Mouse (Mus musculus): ENCODE measurements at regions not wholly inside any gene's neighbourhood (a gene's known extent, or its start where the extent isn't known, plus 50 kb on each side); places are given as distances from the start of the nearest gene placed in this dataset.

DNA sequence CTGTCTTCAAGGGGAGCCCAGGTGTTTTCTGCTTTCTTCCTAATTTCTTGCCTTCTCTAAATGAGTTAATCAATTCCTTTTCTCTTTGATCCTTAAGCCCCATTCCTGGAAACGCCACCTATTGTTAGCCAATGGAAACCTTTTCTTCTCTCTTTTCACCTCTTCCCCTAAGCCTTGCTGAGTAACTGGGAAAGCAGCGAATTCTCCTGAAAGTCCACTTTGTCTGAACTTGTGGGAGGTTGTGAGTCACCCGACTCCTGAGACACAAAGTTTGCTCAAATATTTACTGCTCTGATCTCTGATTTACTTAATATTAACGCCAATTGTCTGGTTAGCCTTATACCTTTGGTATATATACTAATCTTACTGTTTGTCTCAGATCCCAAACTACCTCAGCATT lies 334.0 kb downstream of the Klf5 start:
- no peaks in the 10 kb centered on the region for H3K36me3 ChIP-seq
- no peaks in the 10 kb centered on the region for H3K9me3 ChIP-seq
- no peak for ATAC-seq (ENCODE audit: low read depth)
- H3K4me3 ChIP-seq, result no peak overlapping the region
- no peaks in the 10 kb centered on the region for H3K4me1 ChIP-seq (replicated peaks)
- no peaks in the 10 kb centered on the region for H3K27me3 ChIP-seq
- no peak overlapping the region for H3K27ac ChIP-seq (replicated peaks)
- 44% methylated on average over 4 of the region's 4 CpGs for WGBS
- no peak overlapping the region for H3K4me2 ChIP-seq
- no peak overlapping the region for H3K9ac ChIP-seq

DNA sequence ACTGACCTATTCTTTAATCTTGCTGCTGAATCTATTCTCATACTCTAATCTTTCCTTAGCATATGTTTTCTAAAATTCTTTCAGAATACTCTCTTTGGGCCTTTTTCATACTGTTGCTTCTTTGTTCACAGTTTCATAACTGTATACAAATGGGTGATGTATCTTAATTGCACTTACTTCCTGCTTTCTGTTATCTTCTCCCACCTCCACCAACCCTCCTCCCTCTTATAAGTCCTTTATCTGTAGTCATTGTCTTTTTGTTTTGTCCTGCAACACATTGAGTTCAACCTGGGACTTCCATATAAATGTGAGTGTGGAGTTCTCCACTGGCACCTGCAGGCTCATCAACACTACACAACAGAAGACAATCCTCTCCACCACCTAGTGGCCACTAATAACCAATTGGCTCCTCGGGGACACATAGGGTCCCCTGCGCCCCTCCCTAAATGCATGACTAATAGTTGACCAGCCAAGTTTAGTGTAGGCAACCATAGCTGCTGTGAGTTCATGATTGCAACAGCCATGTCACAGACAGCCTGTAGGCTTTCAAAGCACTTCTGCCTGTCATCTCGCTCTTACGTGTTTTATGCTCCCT lies 337.2 kb downstream of the Klf5 start:
- Histone ChIP-seq H3K36me3 (no peaks in the 10 kb centered on the region), H3K9me3 (no peaks in the 10 kb centered on the region), H3K4me1 (replicated peaks) (no peaks in the 10 kb centered on the region), H3K4me3 (no peak overlapping the region), H3K27ac (replicated peaks) (no peak overlapping the region), H3K9ac (no peak overlapping the region), H3K27me3 (no peaks in the 10 kb centered on the region), H3K4me2 (no peak overlapping the region)
- WGBS, result 87% methylated on average over 4 of the region's 4 CpGs
- ATAC-seq (ENCODE audit: low read depth), result no peak

DNA sequence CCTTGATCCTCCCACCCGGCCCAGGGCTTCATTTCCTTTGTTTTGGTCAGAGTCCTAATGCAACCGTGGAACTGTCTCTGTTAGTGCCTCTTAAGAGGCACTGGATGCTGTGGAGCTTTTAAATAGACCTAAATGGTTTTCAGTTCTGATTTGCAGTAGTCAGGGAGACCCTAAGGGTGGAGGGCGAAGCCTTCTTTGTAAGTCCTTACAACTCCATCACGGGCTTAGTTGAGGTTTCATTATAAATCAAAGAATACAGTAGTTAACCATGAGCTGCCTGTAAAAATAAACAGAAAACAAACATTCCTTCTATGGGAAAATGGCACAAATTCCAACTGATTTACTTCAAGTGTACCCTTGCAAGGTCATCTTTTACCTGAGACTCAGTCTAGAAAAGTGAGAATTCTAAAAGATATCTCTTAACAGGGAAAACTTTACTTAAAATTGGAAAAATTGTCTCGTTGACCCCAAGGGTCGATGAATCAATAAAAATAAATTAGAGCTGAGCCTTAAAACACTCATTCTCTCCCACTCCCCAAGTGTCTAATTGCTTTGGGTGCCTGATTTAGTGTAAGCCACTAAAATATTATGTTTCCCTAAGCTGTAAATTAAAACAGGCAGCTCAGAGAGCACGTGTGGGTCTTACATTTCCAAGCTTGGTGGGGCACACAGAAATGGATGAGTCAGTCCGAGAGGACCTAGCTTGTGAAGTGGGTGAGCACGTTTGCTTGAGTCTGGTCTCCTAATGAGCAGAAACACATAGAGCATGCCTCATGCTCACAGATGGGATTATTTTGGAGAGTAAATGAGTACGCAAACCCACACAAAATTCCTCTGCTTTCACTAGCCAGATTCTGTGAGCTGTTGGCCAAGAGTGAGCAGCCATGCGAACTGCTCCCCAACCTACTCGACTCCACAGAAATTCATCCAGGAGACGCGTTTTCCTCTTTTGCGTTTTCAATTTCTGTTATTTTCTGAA lies 343.3 kb downstream of the Klf5 start:
- no peak for ATAC-seq (ENCODE audit: low read depth)
- Histone ChIP-seq H3K4me1 (replicated peaks) (no peaks in the 10 kb centered on the region; the same call in 1 of the 2 replicates), H3K27ac (replicated peaks) (no peak overlapping the region), H3K4me3 (no peak overlapping the region), H3K9me3 (no peaks in the 10 kb centered on the region), H3K36me3 (no peaks in the 10 kb centered on the region), H3K9ac (no peak overlapping the region), H3K27me3 (no peaks in the 10 kb centered on the region), H3K4me2 (no peak overlapping the region)
- WGBS, result 73% methylated on average over 15 of the region's 15 CpGs

DNA sequence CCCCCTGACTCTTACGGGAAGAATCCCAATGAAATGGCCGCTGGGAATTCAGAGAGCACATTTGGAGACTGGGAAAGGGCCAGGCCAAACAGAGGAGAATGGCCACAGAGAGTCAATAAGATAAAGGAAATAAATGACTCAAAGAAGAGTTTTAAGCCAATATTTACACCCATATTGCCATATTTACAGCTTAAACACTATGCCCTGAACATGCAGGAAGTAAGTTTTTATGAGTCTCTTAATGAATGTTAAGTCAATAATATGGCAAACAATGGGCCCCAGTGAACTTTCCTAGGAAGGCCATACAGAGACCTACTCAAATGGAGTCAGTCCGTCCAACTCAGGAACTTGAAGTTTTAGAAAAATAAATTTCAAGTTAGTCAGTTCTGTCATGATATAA lies 347.8 kb downstream of the Klf5 start:
- H3K4me3 ChIP-seq, result no peak overlapping the region
- WGBS, result 74% methylated on average over 3 of the region's 3 CpGs
- no peak overlapping the region for H3K4me2 ChIP-seq
- H3K9me3 ChIP-seq, result no peaks in the 10 kb centered on the region
- H3K4me1 ChIP-seq (replicated peaks), result no peaks in the 10 kb centered on the region; the same call in 1 of the 2 replicates
- H3K9ac ChIP-seq, result no peak overlapping the region
- ATAC-seq (ENCODE audit: low read depth), result no peak
- H3K27me3 ChIP-seq, result no peaks in the 10 kb centered on the region
- no peaks in the 10 kb centered on the region for H3K36me3 ChIP-seq
- no peak overlapping the region for H3K27ac ChIP-seq (replicated peaks)

- Histone ChIP-seq H3K4me3 (no peak overlapping the region), H3K9ac (no peak overlapping the region), H3K4me2 (no peak overlapping the region), H3K27me3 (no peaks in the 10 kb centered on the region), H3K9me3 (no peaks in the 10 kb centered on the region), H3K36me3 (no peaks in the 10 kb centered on the region), H3K27ac (replicated peaks) (no peak overlapping the region), H3K4me1 (replicated peaks) (no peaks in the 10 kb centered on the region)
- ATAC-seq (ENCODE audit: low read depth), result no peak
- 92% methylated on average over 3 of the region's 3 CpGs for WGBS
These were observed 375.9 kb downstream of the Klf5 start for GRCm38 (mm10) chr14:99674399-99674798.

GRCm38 (mm10) chr14:99687062-99687806 lies 388.7 kb downstream of the Klf5 start:
- no peak for ATAC-seq (ENCODE audit: low read depth)

DNA sequence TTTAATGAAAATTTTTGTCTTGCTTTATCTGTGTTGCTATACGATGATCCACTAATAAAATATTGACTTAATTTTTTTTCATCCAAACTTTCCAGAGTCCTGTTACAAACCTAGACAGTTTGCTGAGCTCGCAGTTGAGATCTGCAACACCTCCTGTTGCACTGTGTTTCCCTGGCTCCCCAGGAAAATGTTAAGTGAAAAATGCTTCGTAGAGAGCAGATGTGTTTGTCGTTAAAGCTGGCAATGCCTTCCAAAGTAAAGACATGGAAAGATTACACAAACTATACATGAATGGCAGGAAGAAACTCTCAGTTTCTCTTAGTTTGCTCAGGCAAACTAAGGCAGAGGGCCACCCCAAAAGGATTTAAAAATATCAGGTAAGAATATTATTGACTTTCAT lies 389.9 kb downstream of the Klf5 start:
- Histone ChIP-seq H3K9me3 (no peaks in the 10 kb centered on the region), H3K4me3 (no peak overlapping the region), H3K27ac (replicated peaks) (no peak overlapping the region), H3K4me1 (replicated peaks) (no peaks in the 10 kb centered on the region), H3K36me3 (no peaks in the 10 kb centered on the region), H3K27me3 (no peaks in the 10 kb centered on the region), H3K9ac (no peak overlapping the region), H3K4me2 (no peak overlapping the region)
- 76% methylated on average over 4 of the region's 4 CpGs for WGBS
- ATAC-seq (ENCODE audit: low read depth), result no peak

More at GRCm38 (mm10) chr14:99687062-99687806, 388.7 kb downstream of the Klf5 start:
- Histone ChIP-seq H3K9ac (no peak overlapping the region), H3K27me3 (no peaks in the 10 kb centered on the region), H3K4me3 (no peak overlapping the region), H3K4me1 (replicated peaks) (no peaks in the 10 kb centered on the region), H3K9me3 (no peaks in the 10 kb centered on the region), H3K4me2 (no peak overlapping the region), H3K36me3 (no peaks in the 10 kb centered on the region), H3K27ac (replicated peaks) (no peak overlapping the region)
- WGBS, result 84% methylated on average over 8 of the region's 8 CpGs

GRCm38 (mm10) chr14:99696301-99696700 lies 397.8 kb downstream of the Klf5 start:
- H3K9me3 ChIP-seq, result no peaks in the 10 kb centered on the region
- no peaks in the 10 kb centered on the region for H3K4me1 ChIP-seq (replicated peaks)
- H3K9ac ChIP-seq, result no peak overlapping the region
- H3K27ac ChIP-seq (replicated peaks), result no peak overlapping the region
- WGBS, result 91% methylated on average over 7 of the region's 7 CpGs
- H3K27me3 ChIP-seq, result no peaks in the 10 kb centered on the region
- H3K4me2 ChIP-seq, result no peak overlapping the region
- ATAC-seq (ENCODE audit: low read depth), result no peak
- no peaks in the 10 kb centered on the region for H3K36me3 ChIP-seq
- H3K4me3 ChIP-seq, result no peak overlapping the region

DNA sequence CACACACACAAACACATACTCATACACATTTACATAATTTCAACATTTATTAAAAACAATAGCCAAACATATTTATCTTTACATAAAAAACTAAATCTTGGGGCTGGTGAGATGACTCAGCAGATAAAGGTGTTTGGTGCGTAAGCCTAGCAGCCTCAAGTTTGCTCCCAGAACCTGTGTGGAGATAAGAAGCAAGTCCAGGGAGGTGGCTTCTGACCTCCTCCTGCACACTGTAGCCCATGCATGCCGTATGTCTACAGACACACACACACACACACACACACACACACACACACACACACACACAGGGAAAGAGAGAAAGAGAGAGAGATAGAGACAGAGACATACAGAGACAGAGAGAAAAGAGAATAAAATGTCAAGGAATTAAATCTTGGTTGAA lies 401.1 kb downstream of the Klf5 start:
- Histone ChIP-seq H3K9ac (no peak overlapping the region), H3K4me1 (replicated peaks) (no peaks in the 10 kb centered on the region), H3K27ac (replicated peaks) (no peak overlapping the region), H3K27me3 (no peaks in the 10 kb centered on the region), H3K9me3 (no peaks in the 10 kb centered on the region), H3K4me3 (no peak overlapping the region), H3K36me3 (no peaks in the 10 kb centered on the region), H3K4me2 (no peak overlapping the region)
- ATAC-seq (ENCODE audit: low read depth), result no peak
- 87% methylated on average over 2 of the region's 2 CpGs for WGBS

DNA sequence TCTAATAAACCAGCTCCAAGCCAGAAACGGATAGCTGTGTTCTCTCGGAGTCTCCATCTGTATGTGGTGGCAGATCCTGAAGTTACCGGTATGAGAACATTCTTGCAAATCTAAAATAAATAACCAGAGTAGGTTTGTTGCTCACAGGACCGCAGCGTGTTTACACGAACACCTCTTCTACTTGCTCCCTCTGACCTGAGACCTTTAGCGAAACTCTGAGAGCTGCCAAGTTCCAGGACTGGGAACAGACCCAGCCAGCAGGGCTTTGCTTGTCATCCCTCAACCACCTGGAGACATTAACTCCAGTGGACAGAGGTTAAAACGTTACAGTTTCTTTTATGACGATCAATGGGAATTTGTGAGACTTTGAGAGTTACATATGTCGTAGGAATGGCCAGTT lies 407.5 kb downstream of the Klf5 start:
- H3K4me2 ChIP-seq, result no peak overlapping the region
- H3K4me3 ChIP-seq, result no peak overlapping the region
- ATAC-seq (ENCODE audit: low read depth), result no peak
- 89% methylated on average over 10 of the region's 10 CpGs for WGBS
- H3K36me3 ChIP-seq, result no peaks in the 10 kb centered on the region
- H3K9me3 ChIP-seq, result no peaks in the 10 kb centered on the region
- no peak overlapping the region for H3K9ac ChIP-seq
- no peaks in the 10 kb centered on the region for H3K4me1 ChIP-seq (replicated peaks)
- H3K27ac ChIP-seq (replicated peaks), result no peak overlapping the region
- H3K27me3 ChIP-seq, result no peaks in the 10 kb centered on the region

DNA sequence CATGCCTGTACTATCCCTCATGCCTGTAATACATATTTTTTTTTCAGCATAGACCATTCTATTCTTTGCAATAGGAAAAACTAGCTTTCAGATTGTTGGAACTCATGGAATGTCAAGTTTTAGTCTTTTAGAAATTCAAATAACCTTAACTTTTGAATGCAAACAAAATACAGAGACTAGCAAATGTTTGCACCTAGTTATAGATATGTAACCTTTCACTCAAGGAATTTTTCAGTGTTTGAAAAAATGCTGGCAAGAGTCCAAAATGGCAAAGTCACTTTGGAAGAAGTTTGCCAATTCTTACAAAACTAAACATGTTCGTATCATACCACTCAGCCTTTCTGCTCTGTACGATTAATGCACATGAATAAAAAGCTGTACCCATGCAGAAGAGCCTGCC lies 409.6 kb downstream of the Klf5 start:
- WGBS, result 87% methylated on average over 2 of the region's 2 CpGs
- Histone ChIP-seq H3K4me2 (no peak overlapping the region), H3K27ac (replicated peaks) (no peak overlapping the region), H3K27me3 (no peaks in the 10 kb centered on the region), H3K9ac (no peak overlapping the region), H3K9me3 (no peaks in the 10 kb centered on the region), H3K4me3 (no peak overlapping the region), H3K36me3 (no peaks in the 10 kb centered on the region), H3K4me1 (replicated peaks) (no peaks in the 10 kb centered on the region)
- ATAC-seq (ENCODE audit: low read depth), result no peak

DNA sequence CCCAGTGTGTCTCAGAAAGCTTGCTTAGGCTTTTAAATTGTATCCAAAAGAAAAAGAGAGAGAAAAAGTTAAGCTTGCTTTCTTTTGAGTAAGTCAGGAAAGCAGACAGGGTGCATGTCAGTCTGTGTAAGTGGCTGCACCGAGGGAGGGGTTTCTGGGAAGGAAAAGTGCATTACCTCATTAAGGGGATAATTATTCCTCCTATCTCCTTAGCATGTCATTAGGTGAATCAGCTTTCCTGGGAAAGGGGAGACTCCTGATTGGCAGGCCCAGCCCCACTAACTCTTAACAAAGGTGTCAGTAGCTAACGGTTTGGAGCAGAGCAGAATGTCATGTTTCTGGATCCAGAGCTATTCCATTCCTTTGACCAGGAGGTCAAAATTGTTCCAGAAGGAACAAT lies 411.3 kb downstream of the Klf5 start:
- Histone ChIP-seq H3K27ac (replicated peaks) (no peak overlapping the region), H3K4me2 (no peak overlapping the region), H3K9ac (no peak overlapping the region), H3K27me3 (no peaks in the 10 kb centered on the region), H3K4me3 (no peak overlapping the region), H3K36me3 (no peaks in the 10 kb centered on the region), H3K4me1 (replicated peaks) (no peaks in the 10 kb centered on the region), H3K9me3 (no peaks in the 10 kb centered on the region)
- 42% methylated on average over 2 of the region's 2 CpGs for WGBS
- no peak for ATAC-seq (ENCODE audit: low read depth)
